In the genomic region with DNA sequence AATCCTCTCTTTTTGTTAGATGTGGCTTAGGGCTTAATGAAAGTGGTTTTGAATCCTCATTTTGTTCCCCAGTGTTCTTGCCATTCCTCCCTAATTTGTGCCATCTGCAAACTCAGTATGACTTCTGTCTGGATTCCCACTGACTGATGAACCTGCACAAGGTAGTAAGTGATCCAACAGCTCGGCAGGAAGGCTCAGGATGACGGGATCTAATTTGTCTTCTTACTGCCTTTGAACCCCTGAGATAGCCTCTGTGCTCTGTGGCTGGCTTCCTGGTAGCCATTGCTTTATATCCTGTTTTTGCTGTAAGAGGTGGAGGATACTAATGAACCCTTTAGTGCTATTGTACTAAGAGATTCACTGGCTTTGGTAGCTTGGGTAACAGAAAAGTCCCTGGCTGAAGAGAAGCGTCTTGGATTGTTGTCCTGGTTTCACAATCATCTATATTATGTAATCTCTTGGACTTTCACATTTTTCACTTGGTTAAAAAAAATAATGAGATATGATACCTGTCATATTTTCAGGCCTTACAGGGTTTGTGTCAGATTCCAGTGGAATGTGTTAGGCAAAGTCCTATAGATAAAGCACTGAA, we compare ENCODE assay signal across 17 mouse cellular contexts.
DNase-seq lines count a peak whose midpoint lies in the region.
"Had no signal": no experiment of that assay in that cellular context is flagged by ENCODE, and none has a peak within 500 bp of the region (broad histone marks: within the 10 kb centered on the region; RNA-seq: fewer than 3 reads in every experiment).

No protein-coding gene starts in this region.

- H3K27ac ChIP-seq in heart, embryonic 10.5 days, result no peak overlapping the region
- H3K27ac ChIP-seq: layer of hippocampus, adult 2 months had no signal

- no peaks in the 10 kb centered on the region for H3K9me3 ChIP-seq in heart, embryonic 10.5 days

- 62% methylated on average over 3 of the region's 3 CpGs for WGBS in heart, embryonic 10.5 days

- DNase-seq in heart, adult 11 months, result peak; percentile 78
- DNase-seq in heart, embryonic 10.5 days (ENCODE audit: low spot score), result no peak
- DNase-seq in brain, adult 2 months (ENCODE audit: low read depth, low spot score), result peak; percentile 90
- DNase-seq in cerebellum, adult 18-20 months, result peak; percentile 64 to 69
- peak; percentile 55 to 68 for DNase-seq in cerebellum, postnatal 25 days
- no peak for DNase-seq in frontal cortex, postnatal 14 days (ENCODE audit: low spot score in 2 of 2)
- DNase-seq in kidney, adult 9 months, result no peak
- DNase-seq in adrenal gland, adult 2 months, result no peak
- DNase-seq: B cell, adult 2 months; heart, postnatal 4 days; kidney, adult 18-20 months; kidney, postnatal 10 days; layer of hippocampus, postnatal 36 days; liver, postnatal 0 days; right cerebral cortex, adult 18-20 months; thymus, postnatal 14 days had no signal

- H3K27me3 ChIP-seq in heart, embryonic 10.5 days (ENCODE audit: insufficient read depth, poor library complexity, severe bottlenecking), result no peaks in the 10 kb centered on the region

- no peak overlapping the region for H3K4me3 ChIP-seq in heart, embryonic 10.5 days
- H3K4me3 ChIP-seq: layer of hippocampus, adult 2 months had no signal

- H3K36me3 ChIP-seq in heart, embryonic 10.5 days, result no peaks in the 10 kb centered on the region

- H3K4me1 ChIP-seq in heart, embryonic 10.5 days, result no peaks in the 10 kb centered on the region

Comparison
In these comparisons a context has a peak if more than half of its experiments do, and no peak if none do; other contexts are left out.
1. DNase-seq: peak in heart, adult 11 months (single experiment), brain, adult 2 months (single experiment), cerebellum, adult 18-20 months (2 of 2) and cerebellum, postnatal 25 days (2 of 2); none in heart, embryonic 10.5 days (single experiment), frontal cortex, postnatal 14 days (0 of 2), kidney, adult 9 months (single experiment) and adrenal gland, adult 2 months (single experiment).